Mouse (Mus musculus): ENCODE results near the gene Ly6g5b.

GRCm38 (mm10) chr17:35102299-35102698, 12.9 kb downstream of the Ly6g5b start:
- no peak for TF ChIP-seq CTCF (IDR thresholded peaks at IDR 0.05; ENCODE audit: control insufficient read depth, insufficient read depth, low read length)
- no peak for TF ChIP-seq POLR2A (IDR thresholded peaks at IDR 0.05; ENCODE audit: borderline replicate concordance, control insufficient read depth, low read depth, low read length)
